Mouse (Mus musculus) adrenal gland, adult (tissue): ENCODE data around the gene Gm10563.

Experiments used
- DNase-seq, 2 experiments: peaks; one replicate each; pipeline ENCODE4 v3.0.0; 2022 to 2023; ENCODE audit warnings: low spot score in 1 of 2; ENCODE audit not compliant: inconsistent age in 2 of 2

The Gm10563 gene

GRCm38 (mm10) chr4:155599901-155600825, 45.0 kb downstream of the Gm10563 start:
- DNase-seq, result peak; percentile 58 to 83

- no peak for DNase-seq
Observed at GRCm38 (mm10) chr4:155598536-155598935, 46.7 kb downstream of the Gm10563 start.

DNA sequence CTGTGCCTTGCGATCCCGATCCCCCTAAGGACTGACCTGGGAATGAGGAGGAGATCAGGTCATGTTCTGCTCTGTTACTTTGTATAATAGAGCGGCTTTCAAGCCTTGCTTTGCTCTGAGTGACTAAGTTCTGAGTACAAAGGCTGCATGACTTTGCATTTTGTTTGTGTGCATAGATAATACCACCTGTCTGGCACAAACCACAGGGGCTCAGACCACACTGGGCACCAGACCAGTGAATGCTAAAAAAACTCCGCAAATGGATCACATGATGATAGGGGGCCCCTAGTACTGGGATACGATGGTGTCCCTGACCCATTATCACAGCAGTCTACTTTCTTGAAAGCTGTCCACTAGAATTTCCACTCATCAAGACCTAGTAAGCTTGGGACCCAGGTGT, 48.6 kb downstream of the Gm10563 start:
- peak in 1 of 2 experiments; percentile 53 for DNase-seq

DNA sequence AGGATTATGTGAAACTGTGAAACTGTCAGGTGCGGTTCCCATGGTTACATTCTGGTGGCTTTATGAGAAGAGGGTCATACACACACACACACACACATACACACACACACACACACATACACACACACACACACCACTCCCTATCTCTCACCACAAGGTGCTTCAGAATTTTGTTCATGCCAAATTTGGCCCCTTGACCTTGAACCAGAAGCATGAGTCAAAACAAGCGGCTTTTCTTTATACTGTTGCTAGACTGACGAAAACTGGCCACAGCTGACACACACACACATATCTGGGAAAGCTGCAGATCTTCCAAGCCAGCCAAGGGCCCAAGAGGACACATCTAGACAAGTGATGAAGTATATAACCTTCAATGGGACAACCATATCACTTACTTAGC, 49.4 kb downstream of the Gm10563 start:
- peak; percentile 65 to 84 for DNase-seq

- DNase-seq, result peak in 1 of 2 experiments; percentile 79
Observed at GRCm38 (mm10) chr4:155593780-155594179, 51.4 kb downstream of the Gm10563 start.

- DNase-seq, result peak; percentile 50 to 82
Observed at GRCm38 (mm10) chr4:155591012-155591719, 54.0 kb downstream of the Gm10563 start.

GRCm38 (mm10) chr4:155589356-155589755, 55.9 kb downstream of the Gm10563 start:
- peak in 1 of 2 experiments; percentile 52 for DNase-seq

DNA sequence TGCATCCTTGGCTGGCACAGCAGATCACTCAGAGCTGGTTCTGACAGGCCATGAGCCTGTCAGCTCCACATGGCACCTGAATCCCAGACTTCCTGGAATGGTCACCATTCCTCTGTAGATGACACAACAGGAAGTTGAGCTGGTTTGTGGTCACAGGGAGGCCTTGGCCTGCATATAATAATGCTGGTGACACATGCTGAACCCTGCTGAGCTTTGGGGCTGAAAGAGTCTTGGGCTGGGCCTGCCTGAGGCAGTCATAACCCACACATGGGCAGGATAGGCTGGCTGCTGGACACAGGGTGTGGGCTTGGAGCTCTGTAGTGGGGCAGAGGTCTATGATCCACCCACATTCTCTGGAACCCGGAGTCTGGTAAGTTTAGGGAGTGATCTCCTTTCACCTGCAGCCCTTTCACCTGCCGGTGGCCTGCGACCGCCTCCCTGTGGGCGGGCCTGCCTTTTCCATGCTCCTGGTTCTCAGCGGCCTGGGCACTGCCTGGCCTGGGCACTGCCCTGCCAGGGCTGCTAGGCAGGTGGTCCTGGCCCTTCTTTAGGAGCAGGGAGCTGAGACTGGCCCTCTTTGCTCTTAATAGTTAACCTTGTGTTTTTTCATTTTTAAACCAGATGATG, 62.8 kb downstream of the Gm10563 start:
- DNase-seq, result peak; percentile 81 to 91

DNA sequence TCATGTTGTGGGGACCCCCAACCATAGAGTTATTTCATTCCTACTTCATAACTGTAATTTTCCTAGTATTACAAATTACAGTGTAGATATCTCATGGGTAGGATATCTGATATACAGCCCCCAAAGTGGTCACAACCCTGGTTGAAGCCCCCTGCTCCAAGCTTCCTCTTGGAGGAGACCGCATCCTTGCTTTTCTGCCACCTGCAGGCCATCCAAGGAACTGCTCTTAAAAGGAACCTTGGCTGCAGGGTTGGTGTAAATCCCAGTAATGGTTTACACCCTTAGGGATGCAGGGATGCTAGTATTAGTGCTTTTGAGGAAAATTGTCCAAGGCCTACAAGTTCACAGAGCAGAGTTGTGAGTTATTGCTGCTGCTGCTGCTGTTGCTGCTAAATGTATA, 64.8 kb downstream of the Gm10563 start:
- peak; percentile 52 to 85 for DNase-seq

- peak; percentile 93 to 97 for DNase-seq
Observed at GRCm38 (mm10) chr4:155578336-155579125, 66.7 kb downstream of the Gm10563 start.

DNA sequence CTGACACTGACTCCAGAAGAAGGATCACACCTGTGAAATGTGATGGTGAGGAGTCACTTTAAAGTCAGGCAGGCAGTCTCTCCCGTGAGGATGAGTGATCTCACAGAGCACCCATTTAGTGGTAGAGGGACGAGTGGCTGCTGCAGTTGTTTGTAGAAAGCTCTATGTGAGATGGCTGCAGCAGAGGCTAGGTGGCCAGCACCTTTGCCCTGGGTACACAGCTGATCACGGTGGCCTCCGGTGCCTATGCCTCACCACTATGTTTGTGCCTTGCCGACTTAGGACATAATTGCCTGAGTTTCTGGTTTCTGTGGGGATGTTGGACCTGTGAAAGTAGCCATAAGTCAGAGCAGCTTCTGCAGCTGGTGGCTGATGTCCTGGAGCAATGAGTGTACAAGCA, 67.5 kb downstream of the Gm10563 start:
- DNase-seq, result peak; percentile 30 to 78

DNA sequence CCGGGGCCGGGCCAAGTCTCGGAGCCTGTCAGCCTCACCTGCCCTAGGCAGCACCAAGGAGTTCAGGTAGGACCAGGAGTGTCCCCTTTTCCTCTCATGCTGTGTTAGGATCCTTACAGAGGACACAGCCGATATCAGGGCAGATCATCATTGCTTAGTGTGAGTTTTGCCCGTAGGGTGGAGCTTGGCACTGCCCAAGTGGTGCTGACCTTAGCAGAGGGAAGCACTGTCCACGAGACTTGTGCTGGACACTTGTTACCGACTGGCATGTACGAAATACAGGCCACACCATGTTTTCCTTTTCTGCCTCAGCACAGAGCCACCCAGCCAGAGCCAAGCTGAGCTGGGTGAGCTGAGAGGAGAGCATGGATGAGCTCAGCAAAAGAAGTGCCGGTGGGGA, 68.1 kb downstream of the Gm10563 start:
- peak; percentile 78 to 91 for DNase-seq

- no peak for DNase-seq
Observed at GRCm38 (mm10) chr4:155575521-155575920, 69.7 kb downstream of the Gm10563 start.

- DNase-seq, result no peak
Observed at GRCm38 (mm10) chr4:155574931-155575330, 70.3 kb downstream of the Gm10563 start.

DNA sequence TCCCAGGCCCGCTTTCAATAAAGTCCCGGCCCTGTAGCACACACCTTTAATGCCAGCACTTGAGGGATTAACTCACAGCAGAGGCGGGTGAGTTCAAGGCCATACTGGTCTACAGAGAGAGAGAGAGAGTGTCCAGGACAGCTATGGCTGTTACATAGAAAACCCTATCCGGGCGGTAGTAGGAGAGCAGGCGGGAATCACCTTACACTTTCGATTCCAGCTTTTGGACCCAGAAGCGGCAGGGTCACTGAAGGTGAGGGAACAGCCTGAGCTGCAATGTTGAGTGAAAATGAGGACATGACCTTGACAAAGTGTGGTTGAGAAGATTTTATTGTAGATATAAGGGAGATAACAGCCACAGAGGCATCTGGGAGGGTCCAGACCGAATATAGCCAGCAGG, 71.3 kb downstream of the Gm10563 start:
- DNase-seq, result peak; percentile 53 to 80

DNA sequence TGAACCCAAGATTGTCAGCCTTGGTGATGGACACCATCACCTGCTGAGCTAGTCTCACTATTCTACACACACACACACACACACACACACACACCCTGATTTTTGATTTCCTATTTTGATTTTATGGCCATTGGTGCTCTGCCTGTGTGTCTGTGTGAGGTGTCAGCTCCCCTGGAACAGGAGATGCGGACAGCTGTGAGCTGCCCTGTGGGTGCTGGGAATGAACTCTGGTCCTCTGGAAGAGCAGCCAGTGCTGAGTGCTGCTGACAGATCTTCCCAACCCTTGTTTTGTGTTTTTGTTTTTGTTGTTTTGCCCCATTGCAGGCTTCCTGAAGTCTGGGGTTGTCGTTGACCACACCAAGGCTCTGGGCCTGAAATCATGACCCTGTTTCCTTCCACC, 72.1 kb downstream of the Gm10563 start:
- DNase-seq, result no peak

DNA sequence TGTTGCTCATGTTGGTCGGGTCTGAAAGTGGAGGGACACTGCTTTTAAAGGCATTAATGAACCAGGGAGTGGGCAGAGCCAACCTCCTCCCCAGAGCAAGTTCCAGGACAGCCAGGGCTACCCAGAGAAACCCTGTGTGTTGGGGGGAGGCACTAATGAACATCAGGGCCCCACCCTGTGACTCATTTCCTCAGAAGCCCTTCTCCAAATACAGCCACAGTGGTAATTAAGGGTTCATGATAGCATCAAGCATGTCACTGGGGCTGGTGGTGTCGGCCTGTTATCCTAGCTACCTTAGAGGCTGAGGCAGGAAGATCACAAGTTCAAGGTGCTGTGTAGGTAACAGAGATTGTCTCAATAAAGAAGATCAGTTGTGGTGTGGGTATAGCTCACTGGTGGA, 73.8 kb downstream of the Gm10563 start:
- peak in 1 of 2 experiments; percentile 12 for DNase-seq

GRCm38 (mm10) chr4:155570315-155570714, 74.9 kb downstream of the Gm10563 start:
- peak; percentile 24 to 64 for DNase-seq

- peak; percentile 66 to 86 for DNase-seq
Observed at GRCm38 (mm10) chr4:155569818-155570217, 75.4 kb downstream of the Gm10563 start.

DNA sequence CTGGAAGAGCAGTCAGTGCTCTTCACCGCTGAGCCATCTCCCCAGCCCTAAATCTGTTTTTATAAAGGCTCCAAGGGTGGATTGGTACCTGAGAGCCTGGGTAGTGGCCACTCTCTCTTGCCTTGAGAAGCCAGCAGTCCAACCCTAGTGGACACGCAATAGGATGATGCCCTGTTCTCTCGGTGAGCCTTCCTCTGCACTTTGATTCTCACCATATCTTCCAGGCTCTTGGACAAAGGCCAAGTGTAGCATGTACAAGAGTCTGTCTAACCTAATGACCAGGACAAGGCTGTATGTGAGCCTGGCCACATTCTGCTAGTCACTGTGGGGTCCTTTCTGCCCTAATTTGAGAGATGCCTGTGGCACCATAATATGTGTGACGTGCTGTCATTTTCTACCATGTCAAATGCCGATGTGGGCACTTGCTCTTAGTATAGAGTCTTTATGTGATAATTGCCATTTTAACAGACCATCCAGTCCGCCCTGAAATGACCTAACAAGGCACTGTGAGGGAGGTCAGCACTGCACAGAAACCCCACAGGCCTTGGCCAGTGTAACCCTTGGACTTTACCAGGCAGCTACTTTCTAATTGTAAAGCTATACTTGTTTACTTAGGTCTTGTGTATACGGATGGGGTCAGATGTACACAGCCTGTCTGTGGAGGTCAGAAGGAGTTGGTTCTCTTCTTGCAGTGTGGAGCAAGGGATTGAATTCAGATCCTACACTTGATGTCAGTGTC, 76.4 kb downstream of the Gm10563 start:
- peak; percentile 17 to 65 for DNase-seq
